Mouse (Mus musculus) brain, embryonic 14.5 days (tissue): ENCODE measurements around the gene Zfp770.

Source experiments
- CTCF ChIP-seq: fragments of 200-500 bp; IDR thresholded peaks from 2 replicates; pipeline ENCODE4 v1.5.1; 2012; ENCODE audit warnings: inconsistent platforms, mild to moderate bottlenecking, moderate library complexity, borderline replicate concordance; ENCODE audit not compliant: insufficient read depth, insufficient read length; ENCODE audit errors: extremely low read depth
- POLR2A ChIP-seq: fragments of 200-500 bp; IDR thresholded peaks from 2 replicates; pipeline ENCODE4 v1.6.1; 2012; ENCODE audit warnings: mild to moderate bottlenecking, inconsistent platforms, borderline replicate concordance; ENCODE audit not compliant: poor library complexity, insufficient read depth, insufficient read length, severe bottlenecking; ENCODE audit errors: extremely low read depth

- TF ChIP-seq CTCF = peak; percentile 76; the same call in 1 of the 2 replicates
- TF ChIP-seq POLR2A = peak; percentile 78; the same call in 1 of the 2 replicates
Measured at GRCm38 (mm10) chr2:114174651-114175484, 26.4 kb downstream of the Zfp770 start.
